Mouse (Mus musculus) thymus, adult 18-20 months (tissue): ENCODE data around the gene Tjp2.
A peak's percentile ranks its signal among the peaks of the same experiment; 100 is the strongest.

ENCODE experiments used
- DNase-seq, 2 experiments: peaks; one replicate each; pipeline ENCODE4 v3.0.0; 2022; ENCODE audit warnings: mixed read lengths in 2 of 2

The Tjp2 gene

GRCm38 (mm10) chr19:24176692-24177091, 48.1 kb downstream of the Tjp2 start:
- DNase-seq, result no peak

- no peak for DNase-seq
Observed at GRCm38 (mm10) chr19:24174896-24175295, 49.9 kb downstream of the Tjp2 start.

- peak; percentile 48 to 61 for DNase-seq
Observed at GRCm38 (mm10) chr19:24173608-24174523, 51.0 kb downstream of the Tjp2 start.

- no peak for DNase-seq
Observed at GRCm38 (mm10) chr19:24173020-24173419, 51.8 kb downstream of the Tjp2 start.

GRCm38 (mm10) chr19:24168531-24168930, 56.3 kb downstream of the Tjp2 start:
- no peak for DNase-seq

GRCm38 (mm10) chr19:24166516-24167091, 58.2 kb downstream of the Tjp2 start:
- DNase-seq, result peak; percentile 19 to 24

GRCm38 (mm10) chr19:24163974-24164373, 60.9 kb downstream of the Tjp2 start:
- DNase-seq, result no peak

- no peak for DNase-seq
Observed at GRCm38 (mm10) chr19:24160460-24160859, 64.4 kb downstream of the Tjp2 start.

- no peak for DNase-seq
Observed at GRCm38 (mm10) chr19:24159751-24160150, 65.1 kb downstream of the Tjp2 start.

GRCm38 (mm10) chr19:24159334-24159733, 65.5 kb downstream of the Tjp2 start:
- DNase-seq, result no peak

- DNase-seq, result no peak
Observed at GRCm38 (mm10) chr19:24156067-24156455, 68.8 kb downstream of the Tjp2 start.

GRCm38 (mm10) chr19:24155395-24156066, 69.3 kb downstream of the Tjp2 start:
- no peak for DNase-seq

GRCm38 (mm10) chr19:24153266-24154023, 71.4 kb downstream of the Tjp2 start:
- no peak for DNase-seq

GRCm38 (mm10) chr19:24144009-24144408, 80.8 kb downstream of the Tjp2 start:
- no peak for DNase-seq

GRCm38 (mm10) chr19:24142621-24143061, 82.2 kb downstream of the Tjp2 start:
- DNase-seq, result no peak

- DNase-seq, result no peak
Observed at GRCm38 (mm10) chr19:24140298-24140697, 84.5 kb downstream of the Tjp2 start.

- no peak for DNase-seq
Observed at GRCm38 (mm10) chr19:24137392-24137791, 87.4 kb downstream of the Tjp2 start.

- no peak for DNase-seq
Observed at GRCm38 (mm10) chr19:24134991-24135390, 89.8 kb downstream of the Tjp2 start.

- no peak for DNase-seq
Observed at GRCm38 (mm10) chr19:24134144-24134911, 90.5 kb downstream of the Tjp2 start.

- no peak for DNase-seq
Observed at GRCm38 (mm10) chr19:24123534-24124290, 101.1 kb downstream of the Tjp2 start.

- DNase-seq, result no peak
Observed at GRCm38 (mm10) chr19:24123087-24123486, 101.7 kb downstream of the Tjp2 start.
